Mouse (Mus musculus) kidney, postnatal 36 days (tissue): ENCODE results near the gene Arhgap42.

Source experiments
- DNase-seq, 2 experiments: peaks; one replicate each; pipeline ENCODE4 v3.0.0; 2021 to 2022; ENCODE audit warnings: mixed read lengths in 2 of 2

Gene Arhgap42

GRCm38 (mm10) chr9:9001170-9001569 lies 237.7 kb downstream of the Arhgap42 start:
- no peak for DNase-seq

- DNase-seq = no peak
Measured at GRCm38 (mm10) chr9:8996494-8996893, 242.4 kb downstream of the Arhgap42 start.

- DNase-seq = no peak
Measured at GRCm38 (mm10) chr9:8982315-8982714, 256.6 kb downstream of the Arhgap42 start.

GRCm38 (mm10) chr9:8977775-8978174 lies 261.1 kb downstream of the Arhgap42 start:
- DNase-seq = no peak

- DNase-seq = no peak
Measured at GRCm38 (mm10) chr9:8971491-8971890, 267.4 kb downstream of the Arhgap42 start, which contains the start of gene Gm16485. Gm16485 (plus strand) TSS chr9:8971791.

- no peak for DNase-seq
Measured at GRCm38 (mm10) chr9:8970240-8970639, 268.7 kb downstream of the Arhgap42 start.

GRCm38 (mm10) chr9:8964512-8965133 lies 274.3 kb downstream of the Arhgap42 start:
- DNase-seq = peak; percentile 29 to 67

- no peak for DNase-seq
Measured at GRCm38 (mm10) chr9:8953306-8953705, 285.6 kb downstream of the Arhgap42 start.
